Mouse (Mus musculus): ENCODE measurements around the gene Aldh9a1. TPM values are rescaled to one million over a fixed set of nuclear protein-coding genes. Genes with fewer than 3 reads are reported as not detected.

Aldh9a1 gene
- total RNA-seq, 2 experiments from 2014 or later = 63.5 to 65.6 TPM

Small RNA genes within 50 kb of the gene (microRNA-seq; reads per million reads assigned to microRNA genes)
- not detected for gene Gm25911

Other genes with a start within 250 kb of the Aldh9a1 start
- gene Uck2, start 64.7 kb upstream of the Aldh9a1 start, total RNA-seq (2021) = 10 to 100 TPM; 51.6 to 53.4 TPM
- 100 to 1,000 TPM; 107 to 109 TPM for gene Tmco1, start 41.6 kb upstream of the Aldh9a1 start, total RNA-seq (2021)
- gene Mgst3, start 43.9 kb downstream of the Aldh9a1 start, total RNA-seq (2021) = 10 to 100 TPM; 63.5 to 71.5 TPM
- under 1 TPM; 0.27 to 0.69 TPM for gene Lrrc52, start 116.8 kb downstream of the Aldh9a1 start, total RNA-seq (2021)
- 10 to 100 TPM; 19.2 to 28.1 TPM for gene Rxrg, start 248.4 kb downstream of the Aldh9a1 start, total RNA-seq (2021)

All from adrenal gland, postnatal 10 days (tissue).